Mouse (Mus musculus) kidney, postnatal 0 days (tissue): Measurements from ENCODE around the gene Sh3rf3. TPM values are rescaled to one million over a fixed set of nuclear protein-coding genes. Genes with fewer than 3 reads are reported as not detected.

Source experiments
- ATAC-seq: fragments of 200-750 bp; cut with Nextera tagmentation; replicated peaks from 2 replicates; pipeline ENCODE4 v1.8.0; 2017; ENCODE audit warnings: low read depth, moderate number of reproducible peaks, moderate TSS enrichment, moderate library complexity; ENCODE audit not compliant: low FRiP score
- DNase-seq: peaks from one replicate; pipeline ENCODE4 v3.0.0-alpha.2; 2016; ENCODE audit warnings: low spot score
- H3K27ac ChIP-seq: fragments of 300-500 bp; sonication (generic); 2 replicates; pipeline ENCODE4 v1.5.1; 2014; ENCODE audit warnings: mild to moderate bottlenecking
- H3K27me3 ChIP-seq: fragments of 300-500 bp; sonication (generic); 2 replicates; pipeline ENCODE4 v1.6.1; 2014; ENCODE audit warnings: low read length, mixed read lengths; ENCODE audit not compliant: insufficient read depth
- H3K36me3 ChIP-seq: fragments of 300-500 bp; sonication (generic); 2 replicates; pipeline ENCODE4 v1.6.1; 2014; ENCODE audit warnings: low read length, mixed read lengths; ENCODE audit not compliant: insufficient read depth
- H3K4me1 ChIP-seq: fragments of 300-500 bp; sonication (generic); replicated peaks from 2 replicates; pipeline ENCODE4 v1.6.1; 2014; ENCODE audit warnings: antibody characterized with exemption, low read length, mixed read lengths; ENCODE audit not compliant: insufficient read depth
- H3K4me2 ChIP-seq: fragments of 300-500 bp; sonication (generic); 2 replicates; pipeline ENCODE4 v1.6.1; 2014; ENCODE audit warnings: mild to moderate bottlenecking, low read length, moderate library complexity, mixed read lengths
- H3K4me3 ChIP-seq: fragments of 300-500 bp; sonication (generic); replicated peaks from 2 replicates; pipeline ENCODE4 v1.5.1; 2014; ENCODE audit warnings: low read depth, low read length
- H3K9ac ChIP-seq: fragments of 300-500 bp; sonication (generic); 2 replicates; pipeline ENCODE4 v1.6.1; 2014; ENCODE audit warnings: low read depth, low read length
- H3K9me3 ChIP-seq: fragments of 300-500 bp; sonication (generic); replicated peaks from 2 replicates; pipeline ENCODE4 v1.6.1; 2016; ENCODE audit warnings: low read length, inconsistent platforms, mixed read lengths
- CTCF ChIP-seq: IDR thresholded peaks from 2 replicates; pipeline ENCODE4 v1.5.1; 2016; ENCODE audit warnings: antibody characterized with exemption, low read depth, mild to moderate bottlenecking, moderate library complexity
- WGBS: fragments of 180-500 bp; shearing (Covaris S2); extraction: QIAGEN DNeasy Blood & Tissue Kit; methylation state at CpG from one replicate; pipeline ENCODE4 v1.1.7; 2014; 5-methylcytosine and 5-hydroxymethylcytosine counted together
- polyA plus RNA-seq: library from polyadenylated mRNA; unstranded; fragments of >200 nt; fragmentation: Nextera tagmentation; extraction: Ambion mirVana; gene quantifications from 2 replicates; pipeline ENCODE4 v1.2.1, GENCODE M21; 2015

Gene Sh3rf3
- polyA plus RNA-seq, 1 experiment from 2014 or later, result 0.70 TPM

- H3K36me3 ChIP-seq, result no peaks in the 10 kb centered on the region
- no peak overlapping the region for H3K4me3 ChIP-seq
- no peaks in the 10 kb centered on the region for H3K4me1 ChIP-seq
- H3K9ac ChIP-seq, result no peak overlapping the region
- ATAC-seq (no peak), DNase-seq (peak; percentile 12)
- no peak for TF ChIP-seq CTCF
- no peak overlapping the region for H3K27ac ChIP-seq
- H3K4me2 ChIP-seq, result no peak overlapping the region
- no peaks in the 10 kb centered on the region for H3K27me3 ChIP-seq
- H3K9me3 ChIP-seq, result no peaks in the 10 kb centered on the region
- 47% methylated on average over 3 of the region's 3 CpGs for WGBS
Observed at GRCm38 (mm10) chr10:59158627-59159026, 345.5 kb downstream of the Sh3rf3 start.

- H3K4me3 ChIP-seq, result no peak overlapping the region
- H3K27ac ChIP-seq, result no peak overlapping the region
- no peak overlapping the region for H3K9ac ChIP-seq
- H3K4me1 ChIP-seq, result no peaks in the 10 kb centered on the region
- peak; percentile 48 for DNase-seq
- ATAC-seq, result no peak
- 42% methylated on average over 4 of the region's 4 CpGs for WGBS
- no peaks in the 10 kb centered on the region for H3K27me3 ChIP-seq
- TF ChIP-seq CTCF, result no peak
- no peak overlapping the region for H3K4me2 ChIP-seq
- H3K9me3 ChIP-seq, result no peaks in the 10 kb centered on the region
- 0 out of 2 replicates have a peak, but pooled peaks cover 4% of the 10 kb centered on the region for H3K36me3 ChIP-seq
Observed at GRCm38 (mm10) chr10:59162185-59162897, 349.2 kb downstream of the Sh3rf3 start.

GRCm38 (mm10) chr10:59166104-59166944 is 353.2 kb downstream of the Sh3rf3 start:
- H3K27me3 ChIP-seq, result no peaks in the 10 kb centered on the region
- DNase-seq (peak; percentile 84), ATAC-seq (no peak)
- no peaks in the 10 kb centered on the region for H3K4me1 ChIP-seq
- no peak overlapping the region for H3K9ac ChIP-seq
- peak; percentile 88 for TF ChIP-seq CTCF
- no peak overlapping the region for H3K4me2 ChIP-seq
- no peak overlapping the region for H3K27ac ChIP-seq
- no peaks in the 10 kb centered on the region for H3K9me3 ChIP-seq
- H3K36me3 ChIP-seq, result 0 out of 2 replicates have a peak, but pooled peaks cover 4% of the 10 kb centered on the region
- 69% methylated on average over 14 of the region's 14 CpGs for WGBS
- no peak overlapping the region for H3K4me3 ChIP-seq

- Histone ChIP-seq H3K9me3 (no peaks in the 10 kb centered on the region), H3K36me3 (0 out of 2 replicates have a peak, but pooled peaks cover 3% of the 10 kb centered on the region), H3K4me2 (no peak overlapping the region), H3K27me3 (no peaks in the 10 kb centered on the region), H3K4me1 (no peaks in the 10 kb centered on the region), H3K27ac (no peak overlapping the region), H3K9ac (no peak overlapping the region), H3K4me3 (no peak overlapping the region)
- no peak for TF ChIP-seq CTCF
- DNase-seq (no peak), ATAC-seq (no peak)
- 81% methylated on average over 3 of the region's 3 CpGs for WGBS
Observed at GRCm38 (mm10) chr10:59171042-59171441, 357.9 kb downstream of the Sh3rf3 start.

- Histone ChIP-seq H3K4me2 (no peak overlapping the region), H3K36me3 (no peaks in the 10 kb centered on the region), H3K27me3 (no peaks in the 10 kb centered on the region), H3K27ac (no peak overlapping the region), H3K9ac (no peak overlapping the region), H3K9me3 (no peaks in the 10 kb centered on the region), H3K4me3 (no peak overlapping the region), H3K4me1 (no peaks in the 10 kb centered on the region)
- peak; percentile 25; the same call in 1 of the 2 replicates for TF ChIP-seq CTCF
- DNase-seq (no peak), ATAC-seq (no peak)
- 91% methylated on average over 1 of the region's 1 CpGs for WGBS
Observed at GRCm38 (mm10) chr10:59172539-59172938, 359.4 kb downstream of the Sh3rf3 start.

GRCm38 (mm10) chr10:59179620-59180019 is 366.5 kb downstream of the Sh3rf3 start:
- TF ChIP-seq CTCF, result no peak
- no peak for ATAC-seq
- H3K36me3 ChIP-seq, result 0 out of 2 replicates have a peak, but pooled peaks cover 5% of the 10 kb centered on the region
- no peaks in the 10 kb centered on the region for H3K27me3 ChIP-seq
- no peak overlapping the region for H3K27ac ChIP-seq
- H3K9ac ChIP-seq, result no peak overlapping the region
- peak; percentile 37 for DNase-seq
- H3K4me2 ChIP-seq, result no peak overlapping the region
- H3K4me3 ChIP-seq, result no peak overlapping the region
- H3K9me3 ChIP-seq, result no peaks in the 10 kb centered on the region
- no peaks in the 10 kb centered on the region for H3K4me1 ChIP-seq
- 67% methylated on average over 3 of the region's 3 CpGs for WGBS
